Mouse (Mus musculus) liver, adult (tissue): ENCODE measurements around the gene Ctsk.

Source experiments
- GATA4 ChIP-seq: IDR thresholded peaks from 2 replicates; pipeline ENCODE4 v1.6.1; 2014; ENCODE audit warnings: mild to moderate bottlenecking, low read length; ENCODE audit not compliant: insufficient replicate concordance

Ctsk gene

GRCm38 (mm10) chr3:95499024-95499423 is at the start of gene Ctsk:
Ctsk (plus strand) TSS chr3:95499256.
- no peak for TF ChIP-seq GATA4

- TF ChIP-seq GATA4: no peak
Measured at GRCm38 (mm10) chr3:95450408-95450807, 48.6 kb upstream of the Ctsk start.

- no peak for TF ChIP-seq GATA4
Measured at GRCm38 (mm10) chr3:95450915-95451314, 48.1 kb upstream of the Ctsk start.

DNA sequence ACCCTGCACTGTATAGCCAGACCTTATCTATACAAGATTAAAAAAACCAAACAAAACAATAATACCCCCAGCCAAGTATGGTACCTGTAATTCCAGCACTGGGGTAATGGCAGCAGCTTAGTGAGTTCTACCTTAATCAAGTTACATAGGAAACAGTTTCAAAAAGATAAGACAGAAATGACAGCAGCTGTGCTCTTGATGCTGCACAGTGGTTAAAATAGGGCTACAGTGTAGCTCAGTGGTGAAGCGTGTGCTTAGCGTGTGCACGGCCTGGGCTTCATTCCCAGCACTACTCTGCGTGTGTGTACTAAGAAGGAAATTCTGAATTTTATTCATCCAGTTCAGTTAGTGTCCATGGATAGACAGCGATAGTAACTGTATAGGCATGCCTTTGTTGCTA is 42.7 kb upstream of the Ctsk start:
- no peak for TF ChIP-seq GATA4

GRCm38 (mm10) chr3:95457758-95458157 is 41.3 kb upstream of the Ctsk start:
- no peak for TF ChIP-seq GATA4

- TF ChIP-seq GATA4: no peak
Measured at GRCm38 (mm10) chr3:95459381-95459780, 39.7 kb upstream of the Ctsk start.

DNA sequence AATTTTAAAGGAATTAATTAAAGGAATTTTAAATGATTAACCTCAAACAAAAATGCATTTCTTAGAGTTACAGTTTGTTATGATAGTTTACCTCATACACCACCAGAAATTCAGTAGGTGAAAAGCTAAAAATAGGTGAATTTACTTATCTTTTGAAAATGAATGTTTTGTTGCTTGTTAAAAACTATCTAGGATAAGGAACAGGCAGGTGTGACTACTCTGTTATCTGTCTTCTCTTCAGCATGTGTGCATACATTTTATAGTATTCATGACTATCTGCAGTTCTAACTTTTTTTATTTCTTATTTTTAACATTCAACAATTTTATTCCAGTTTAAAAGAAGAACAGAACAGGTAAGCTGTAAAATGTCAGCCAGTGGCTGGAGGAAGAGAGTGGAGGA is 35.2 kb upstream of the Ctsk start:
- TF ChIP-seq GATA4: no peak

DNA sequence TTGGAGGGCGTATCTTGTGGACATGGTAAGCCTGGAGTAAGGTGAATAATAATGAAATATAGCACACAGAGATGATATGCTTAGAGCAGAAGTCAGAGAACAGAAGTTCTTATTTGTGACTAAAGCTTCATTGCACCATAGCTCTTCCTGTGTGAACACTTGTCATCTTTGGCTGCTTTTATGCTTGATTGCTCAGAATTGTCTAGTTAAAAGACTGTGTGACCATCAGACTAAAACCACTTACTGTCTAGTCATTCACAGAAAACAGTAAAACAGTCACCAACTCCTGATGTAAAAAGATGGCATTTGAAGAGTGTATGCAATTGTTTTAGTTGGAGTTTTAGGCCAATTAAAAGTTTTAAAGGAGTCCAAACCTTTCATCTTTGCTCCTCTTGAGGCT is 20.1 kb upstream of the Ctsk start:
- no peak for TF ChIP-seq GATA4

DNA sequence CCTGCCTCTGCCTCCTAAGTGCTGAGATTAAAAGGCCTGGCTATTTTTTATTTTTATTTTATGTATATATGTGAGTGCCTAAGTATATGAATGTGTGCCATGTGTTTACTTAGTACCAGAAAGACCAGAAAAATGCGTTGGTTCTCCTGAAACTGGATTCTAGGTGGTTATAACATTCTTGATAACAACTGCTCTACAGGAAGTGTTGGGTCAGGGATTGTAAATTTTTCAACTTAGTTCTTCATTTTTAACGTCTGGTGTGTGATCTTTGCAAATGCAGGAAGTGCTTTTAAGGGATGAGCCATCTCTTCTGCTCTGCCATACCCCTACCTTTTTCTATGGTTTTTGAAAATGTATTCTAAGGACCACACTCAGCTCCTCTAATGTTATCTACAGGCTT is 12.6 kb upstream of the Ctsk start:
- no peak for TF ChIP-seq GATA4

- TF ChIP-seq GATA4: no peak
Measured at GRCm38 (mm10) chr3:95488679-95489078, 10.4 kb upstream of the Ctsk start.

- TF ChIP-seq GATA4: no peak
Measured at GRCm38 (mm10) chr3:95490238-95490637, 8.8 kb upstream of the Ctsk start.

DNA sequence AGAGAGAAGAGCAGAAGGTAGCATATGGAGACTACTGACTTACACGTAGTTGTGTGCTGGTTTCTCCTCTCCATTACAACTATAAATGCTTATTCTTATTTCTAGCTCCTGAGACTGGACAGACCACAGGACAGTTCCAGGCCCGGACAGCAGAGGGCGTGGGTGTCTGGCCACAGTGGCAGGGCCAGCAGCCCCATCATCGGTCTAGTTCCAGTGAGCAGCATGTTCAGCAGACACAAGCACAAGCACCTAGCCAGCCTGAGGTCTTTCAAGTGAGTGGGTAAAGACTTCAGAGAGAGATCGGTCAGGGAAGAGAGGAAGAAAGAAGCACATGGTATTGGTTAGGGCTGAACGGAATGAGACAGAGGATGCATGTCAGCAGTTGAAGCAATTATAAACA is 4.7 kb upstream of the Ctsk start:
- no peak for TF ChIP-seq GATA4

GRCm38 (mm10) chr3:95498229-95498628 is 827 bp upstream of the Ctsk start:
- no peak for TF ChIP-seq GATA4

GRCm38 (mm10) chr3:95499496-95500140 is 562 bp downstream of the Ctsk start:
- TF ChIP-seq GATA4: no peak

- TF ChIP-seq GATA4: no peak
Measured at GRCm38 (mm10) chr3:95502312-95502711, 3.3 kb downstream of the Ctsk start.

DNA sequence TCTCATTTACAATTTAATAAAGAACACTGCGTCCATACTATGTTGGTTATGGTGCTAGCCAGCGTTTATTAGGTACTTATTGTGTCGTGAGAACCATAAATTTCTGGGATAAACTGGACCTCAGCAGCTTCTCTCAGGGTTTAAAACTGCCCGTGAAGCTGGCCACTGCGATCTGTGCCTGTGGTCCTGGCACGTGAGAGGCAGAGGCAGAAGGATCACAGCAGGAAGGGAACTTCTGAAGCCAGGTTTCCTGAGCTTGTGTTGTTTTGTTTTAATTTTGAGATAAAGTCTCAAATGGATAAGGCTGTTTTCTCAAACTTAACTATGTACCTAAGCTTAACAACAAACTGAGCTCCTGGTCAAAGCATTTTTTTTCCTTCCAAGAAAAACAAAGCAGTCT is 10.3 kb downstream of the Ctsk start:
- no peak for TF ChIP-seq GATA4

DNA sequence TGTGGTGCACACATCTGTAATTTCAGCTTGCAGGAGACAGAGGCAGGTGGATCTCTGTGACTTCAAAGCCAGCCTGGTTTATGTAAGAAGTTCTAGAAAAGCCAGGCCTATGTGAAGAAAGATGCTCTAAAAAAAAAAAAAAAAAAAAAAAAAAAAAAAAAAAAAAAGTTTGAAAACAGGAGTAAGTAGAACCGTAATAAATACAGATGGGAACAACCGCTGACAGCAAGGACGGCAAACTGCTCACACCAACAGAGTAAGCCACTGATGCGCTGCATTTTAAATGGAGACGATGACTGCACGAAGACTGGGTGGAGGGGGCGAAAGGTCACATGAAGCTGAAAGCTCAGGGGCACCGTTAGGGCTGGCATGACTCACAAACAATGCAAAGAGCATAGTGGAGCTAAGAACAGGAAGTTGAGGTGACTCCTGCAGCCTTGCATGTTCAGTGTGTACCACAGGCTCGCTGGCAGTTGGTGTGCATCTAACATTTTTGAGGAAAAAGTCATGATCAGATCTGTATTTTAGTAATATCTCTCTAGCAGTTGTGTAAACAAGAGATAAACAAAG is 12.6 kb downstream of the Ctsk start:
- no peak for TF ChIP-seq GATA4
